Mouse (Mus musculus) telencephalon, adult 2 months (tissue): Measurements from ENCODE around the gene Rasgef1b.

ENCODE experiments used
- DNase-seq: peaks from one replicate; pipeline ENCODE4 v3.0.0-alpha.2; 2011; ENCODE audit warnings: low read depth, low spot score

Gene Rasgef1b

DNA sequence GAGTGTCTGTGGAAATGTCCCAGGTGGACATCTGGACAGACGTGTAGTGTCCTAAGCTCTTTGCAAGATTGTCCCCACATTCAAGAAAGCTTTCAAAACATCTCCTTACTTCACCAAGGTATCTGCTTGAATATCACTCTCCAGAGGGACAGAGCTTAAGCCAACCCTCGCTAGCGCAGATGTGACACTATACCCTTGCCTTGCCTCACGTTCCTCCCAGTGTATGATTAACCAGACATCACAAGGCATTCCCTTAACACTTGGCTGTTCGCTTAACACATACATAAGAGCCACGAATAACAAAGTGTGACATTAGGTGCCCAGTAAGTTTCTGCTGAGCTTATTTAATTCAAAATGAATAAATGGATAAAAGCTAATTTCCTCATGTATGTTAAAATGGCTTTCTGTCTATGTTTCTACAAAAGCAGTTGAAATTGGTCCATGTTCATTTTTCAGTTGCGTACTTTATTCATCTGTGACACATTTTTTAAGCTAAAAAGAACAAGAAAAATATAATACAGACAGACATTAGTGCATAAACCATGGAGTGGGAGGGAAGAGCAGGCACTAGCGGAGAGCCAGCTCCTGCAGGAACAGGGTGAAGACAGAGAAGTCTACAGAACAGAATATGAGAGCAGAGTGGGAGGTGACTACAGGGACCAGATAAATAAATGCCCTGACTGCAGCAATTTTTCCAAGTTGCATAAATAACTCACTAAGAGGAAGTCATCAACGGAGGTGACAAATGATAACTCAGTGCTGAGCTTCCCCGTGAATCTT lies 126.4 kb downstream of the Rasgef1b start:
- DNase-seq: no peak

GRCm38 (mm10) chr5:99599376-99599775 lies 129.5 kb downstream of the Rasgef1b start:
- no peak for DNase-seq

DNA sequence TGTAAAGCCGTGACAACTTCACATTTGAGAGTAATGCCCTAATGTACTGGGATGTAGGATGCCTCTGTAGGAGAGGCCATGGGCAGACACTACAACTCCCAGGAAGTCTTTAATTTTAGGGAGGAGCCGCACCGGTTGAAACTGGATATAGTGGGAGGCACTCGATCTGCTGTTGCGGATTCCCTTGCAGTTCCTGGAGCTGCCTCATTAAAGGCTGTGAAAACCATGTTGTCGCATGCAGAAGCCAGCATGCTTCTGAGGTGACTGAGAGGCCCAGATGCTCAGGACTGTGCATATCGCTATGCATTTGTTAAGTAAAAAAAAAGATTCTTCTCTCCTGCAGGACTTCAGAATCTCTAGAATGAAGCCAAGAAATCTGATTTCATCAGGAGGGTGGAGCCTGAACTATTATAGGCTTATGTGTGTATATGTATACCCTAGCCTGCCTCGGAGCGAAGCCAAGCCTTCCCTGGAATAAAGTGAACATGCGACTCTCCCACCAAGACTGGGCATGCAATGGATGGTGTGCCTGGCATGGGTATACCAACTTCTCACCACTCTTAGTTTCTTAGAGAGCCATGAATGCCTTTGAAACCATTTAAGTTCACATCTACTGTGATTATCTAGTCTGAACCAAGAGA lies 130.3 kb downstream of the Rasgef1b start:
- peak; percentile 56 for DNase-seq

- no peak for DNase-seq
These were observed 131.2 kb downstream of the Rasgef1b start for GRCm38 (mm10) chr5:99597701-99598100.

GRCm38 (mm10) chr5:99591348-99591747 lies 137.5 kb downstream of the Rasgef1b start:
- no peak for DNase-seq

DNA sequence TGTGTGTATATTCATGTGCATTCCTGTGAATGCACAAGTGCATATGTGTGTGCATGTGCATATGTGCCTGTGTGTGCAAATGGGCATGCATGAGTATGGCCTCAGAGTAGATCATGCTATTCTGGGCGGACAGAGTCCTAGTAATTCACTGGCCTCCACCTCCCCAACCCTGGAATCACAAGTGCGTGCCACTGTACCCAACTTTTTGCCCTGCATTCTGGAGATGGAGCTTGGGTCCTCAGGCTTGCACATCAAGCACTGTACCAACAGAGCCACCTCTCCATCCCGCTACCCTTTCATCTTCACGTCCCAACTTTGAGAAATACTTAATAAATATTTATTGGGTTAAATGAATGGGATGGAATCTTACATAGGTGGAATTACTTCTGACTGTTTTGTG lies 138.3 kb downstream of the Rasgef1b start:
- no peak for DNase-seq

- no peak for DNase-seq
These were observed 140.9 kb downstream of the Rasgef1b start for GRCm38 (mm10) chr5:99587994-99588393.

DNA sequence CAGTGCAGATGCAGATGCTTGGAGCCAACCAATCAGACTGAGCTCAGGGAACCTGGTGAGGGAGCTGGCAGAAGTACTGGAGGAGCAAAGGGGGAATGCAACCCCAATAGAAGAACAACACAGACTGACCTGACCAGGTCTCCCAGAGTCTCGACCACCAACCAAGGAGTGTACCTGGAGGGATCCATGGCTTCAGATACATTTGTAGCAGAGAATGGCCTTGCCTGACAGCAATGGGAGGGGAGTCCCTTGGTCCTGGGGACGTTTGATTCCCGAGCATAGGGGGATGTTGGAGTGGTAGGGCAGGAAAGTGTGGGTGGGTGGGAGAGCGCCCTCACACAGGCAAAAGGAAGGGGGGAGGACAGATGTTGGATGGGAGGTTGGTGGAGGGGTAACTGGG lies 141.3 kb downstream of the Rasgef1b start:
- DNase-seq: no peak

GRCm38 (mm10) chr5:99586287-99586686 lies 142.6 kb downstream of the Rasgef1b start:
- no peak for DNase-seq

DNA sequence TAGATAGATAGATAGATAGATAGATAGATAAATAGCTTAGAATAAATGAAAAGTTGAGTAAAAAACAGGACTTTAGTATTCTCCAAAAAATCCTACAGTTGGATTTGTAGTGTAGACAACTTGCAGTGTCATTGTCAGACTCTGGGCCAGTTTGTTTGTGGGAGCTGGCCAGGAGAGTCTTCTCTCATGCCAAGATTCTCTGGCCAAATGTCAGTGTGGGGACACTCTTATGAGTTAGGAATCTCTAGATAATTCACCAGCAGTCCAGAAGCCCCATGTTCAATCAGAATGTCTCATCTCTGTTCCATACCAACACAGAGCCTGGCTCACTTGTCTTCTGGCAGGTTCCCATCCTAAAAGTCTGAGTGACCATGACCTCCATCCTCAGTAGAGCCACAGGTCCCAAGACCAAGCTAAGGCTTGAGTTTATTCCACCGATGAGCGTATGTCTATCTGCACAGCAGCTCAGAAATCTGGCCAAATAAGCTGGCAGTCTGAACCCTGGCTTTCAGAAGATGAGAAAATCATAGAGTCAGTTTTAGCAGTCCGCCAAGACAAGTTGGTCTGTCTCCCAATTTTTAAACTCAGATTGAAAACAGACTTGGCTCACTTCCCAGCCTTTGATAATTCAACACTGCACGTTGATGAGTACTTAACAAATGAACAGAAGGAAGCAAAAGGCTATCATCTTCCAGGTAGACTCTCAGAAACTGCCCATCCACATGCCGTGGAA lies 143.5 kb downstream of the Rasgef1b start:
- no peak for DNase-seq

- no peak for DNase-seq
These were observed 144.6 kb downstream of the Rasgef1b start for GRCm38 (mm10) chr5:99584266-99584665.

DNA sequence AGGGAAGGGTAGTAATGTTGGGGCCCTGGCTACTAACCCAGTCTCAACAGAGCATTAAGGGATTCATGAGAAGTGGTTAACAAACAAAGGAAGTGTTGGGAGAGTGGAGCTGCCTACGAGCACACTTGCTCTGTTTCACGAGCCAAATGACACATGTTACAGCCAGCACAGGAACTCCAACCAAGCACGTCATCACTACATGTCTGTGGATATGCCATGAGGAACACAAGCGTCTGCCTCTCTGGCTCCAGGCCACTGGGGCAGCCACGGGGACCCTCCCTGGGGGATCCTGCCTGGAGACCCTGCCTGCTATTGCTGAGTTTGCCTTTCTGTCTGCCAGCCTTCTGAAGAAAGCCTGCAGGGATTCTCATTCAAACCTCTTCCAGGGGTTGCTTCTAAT lies 146.8 kb downstream of the Rasgef1b start:
- DNase-seq: no peak

DNA sequence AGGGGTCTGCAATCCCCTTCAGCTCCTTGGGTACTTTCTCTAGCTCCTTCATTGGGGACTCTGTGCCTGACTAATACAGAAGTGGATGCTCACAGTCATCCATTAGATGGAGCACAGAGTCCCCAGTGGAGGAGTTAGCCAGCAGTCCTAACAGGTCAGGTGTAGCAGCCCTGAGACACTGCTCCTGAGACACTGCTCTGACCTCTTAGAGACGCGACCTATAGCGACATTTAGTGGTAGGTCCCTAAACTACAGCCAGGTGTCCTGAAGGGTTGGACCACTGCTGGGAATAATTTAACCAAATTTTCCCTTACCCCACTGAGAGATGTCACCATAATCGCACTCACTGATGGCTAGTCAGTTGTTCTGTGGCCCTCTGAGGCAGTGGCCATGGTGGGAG lies 150.2 kb downstream of the Rasgef1b start:
- no peak for DNase-seq

DNA sequence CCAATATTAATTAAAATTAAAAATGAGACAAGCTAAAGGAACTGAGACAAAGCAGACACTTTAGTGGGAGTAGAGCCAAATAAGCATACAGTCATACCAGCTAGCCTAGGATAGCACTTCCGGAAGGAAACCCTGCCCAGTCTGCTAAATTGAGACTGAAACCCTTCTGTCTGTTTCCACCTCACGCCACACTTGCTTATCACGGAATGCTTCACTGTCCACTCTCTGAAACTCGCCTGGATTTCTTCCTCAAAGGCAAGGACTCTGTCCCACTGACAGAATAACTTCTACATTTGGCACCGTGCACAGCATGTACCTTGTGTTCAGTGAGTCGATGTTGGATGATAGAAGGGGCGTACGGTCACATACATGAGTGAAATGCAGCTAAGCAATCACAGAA lies 153.0 kb downstream of the Rasgef1b start:
- no peak for DNase-seq

GRCm38 (mm10) chr5:99564501-99565323 lies 164.2 kb downstream of the Rasgef1b start:
- no peak for DNase-seq

- no peak for DNase-seq
These were observed 166.8 kb downstream of the Rasgef1b start for GRCm38 (mm10) chr5:99562096-99562495.

- DNase-seq: no peak
These were observed 169.1 kb downstream of the Rasgef1b start for GRCm38 (mm10) chr5:99559814-99560213.

DNA sequence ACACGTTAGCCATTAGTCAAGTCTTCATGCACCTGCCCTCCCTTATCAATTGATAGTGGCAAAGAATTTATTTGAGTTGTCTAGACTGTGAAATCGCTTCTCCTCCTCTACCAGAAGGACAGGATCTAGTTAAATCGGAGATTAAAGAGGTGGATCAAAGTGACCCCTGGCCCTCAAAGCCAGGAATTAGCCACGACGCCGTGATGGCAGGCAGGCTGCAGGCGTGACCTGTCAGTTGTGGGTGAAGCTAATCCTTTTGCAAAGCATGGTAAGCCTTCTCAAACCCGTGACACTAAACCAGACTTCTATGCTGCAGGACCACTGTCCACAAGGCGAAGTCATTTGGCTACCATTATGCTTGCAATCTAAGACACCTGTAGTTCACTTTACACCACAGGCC lies 170.6 kb downstream of the Rasgef1b start:
- DNase-seq: no peak

- no peak for DNase-seq
These were observed 176.2 kb downstream of the Rasgef1b start for GRCm38 (mm10) chr5:99552645-99553044.

DNA sequence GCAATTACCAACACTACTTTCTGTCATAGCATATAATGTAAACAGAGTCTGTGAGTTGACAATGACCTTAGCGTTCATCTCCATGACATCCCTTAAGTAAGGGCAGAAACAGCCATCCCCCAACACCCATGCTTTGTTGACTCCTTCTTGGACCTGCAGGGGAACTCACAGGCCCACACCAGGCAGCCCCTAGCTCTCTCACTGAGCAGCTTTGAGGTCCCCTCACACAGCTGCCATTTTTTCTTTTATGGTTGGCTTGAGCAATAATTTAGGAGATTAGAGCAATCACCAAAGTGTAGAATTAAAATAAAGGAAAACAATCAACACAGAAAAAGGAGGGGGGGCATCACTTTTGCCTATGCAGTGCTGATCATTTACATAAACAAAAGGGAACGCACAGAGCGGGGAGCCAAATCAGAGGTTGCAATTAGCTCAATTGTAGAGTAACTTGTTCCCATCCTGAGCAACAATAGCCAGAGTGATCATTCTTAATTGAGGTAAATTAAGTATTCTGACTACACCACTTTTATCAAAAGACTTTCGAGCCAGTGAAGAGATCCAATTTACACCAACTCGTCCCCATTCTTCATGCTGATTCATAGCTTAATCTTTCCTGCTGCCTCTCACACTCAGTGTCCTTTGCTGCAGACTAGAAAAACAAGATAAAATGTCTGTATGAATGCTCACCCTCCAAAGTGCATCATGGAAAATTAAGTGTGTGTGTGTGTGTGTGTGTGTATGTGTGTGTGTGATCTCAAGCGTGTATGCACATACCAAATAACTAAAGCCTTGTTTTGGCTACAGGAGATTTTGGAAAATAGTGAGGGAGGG lies 184.0 kb downstream of the Rasgef1b start:
- DNase-seq: no peak
